Mouse (Mus musculus) erythroblast, embryonic 14.5 days (primary cell): Measurements from ENCODE around the gene Xirp1.

Source experiments
- GATA1 ChIP-seq: IDR thresholded peaks from 2 replicates; pipeline ENCODE4 v1.6.1; 2012; ENCODE audit warnings: low read length, inconsistent platforms, mixed read lengths
- TAL1 ChIP-seq: IDR thresholded peaks from 3 replicates; pipeline ENCODE4 v1.6.1; 2012; ENCODE audit warnings: low read length, inconsistent platforms, mixed read lengths

DNA sequence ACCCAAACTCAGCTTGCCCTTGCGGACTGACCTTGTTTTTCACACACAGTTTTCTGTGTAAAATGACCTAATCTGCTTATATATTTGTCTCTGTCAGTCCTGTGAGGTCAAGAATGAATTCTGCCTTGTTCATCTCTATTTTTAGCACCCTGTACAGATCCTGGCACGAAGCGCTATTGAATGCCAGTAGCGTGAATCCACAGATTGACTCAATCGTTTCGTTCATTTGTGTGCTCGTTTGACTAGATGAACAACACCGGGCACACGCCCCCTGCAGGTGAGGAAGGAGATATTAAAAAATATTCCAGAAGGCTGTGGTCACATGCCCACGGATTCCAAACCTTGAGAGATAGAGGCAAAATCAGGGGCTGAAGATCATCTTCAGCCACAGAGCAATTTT lies 11.9 kb downstream of the Xirp1 start:
- TF ChIP-seq TAL1 (no peak), GATA1 (no peak)
